Mouse (Mus musculus): ENCODE measurements around the gene Krtap16-1.

Gene Krtap16-1

GRCm38 (mm10) chr11:99986180-99986647, at the start of gene Krtap16-1:
Krtap16-1 (minus strand) TSS chr11:99986597.
- in situ Hi-C loops (cut with MboI, MseI): no loop called here

- in situ Hi-C loops (cut with MboI, MseI): no loop called here
Observed at GRCm38 (mm10) chr11:100029768-100030167, 43.4 kb upstream of the Krtap16-1 start, which contains the start of gene Krt33b. Krt33b (minus strand) TSS chr11:100029868.

- in situ Hi-C loops (cut with MboI, MseI): no loop called here
Observed at GRCm38 (mm10) chr11:100021438-100021837, 35.0 kb upstream of the Krtap16-1 start.

GRCm38 (mm10) chr11:100019466-100019865, 33.1 kb upstream of the Krtap16-1 start:
- in situ Hi-C loops (cut with MboI, MseI): no loop called here

GRCm38 (mm10) chr11:100016112-100016511, 29.7 kb upstream of the Krtap16-1 start, which contains the start of gene Krt33a:
Krt33a (minus strand) TSS chr11:100016212.
- in situ Hi-C loops (cut with MboI, MseI): no loop called here

GRCm38 (mm10) chr11:100013691-100014171, 27.3 kb upstream of the Krtap16-1 start:
- in situ Hi-C loops (cut with MboI, MseI): no loop called here

- in situ Hi-C loops (cut with MboI, MseI): no loop called here
Observed at GRCm38 (mm10) chr11:100010682-100011081, 24.3 kb upstream of the Krtap16-1 start.

- in situ Hi-C loops (cut with MboI, MseI): loop anchor here (10.0 kb wide), 1 partner anchor 544 kb away; no protein-coding TSS in a partner anchor
Observed at GRCm38 (mm10) chr11:100008336-100008735, 21.9 kb upstream of the Krtap16-1 start.

- in situ Hi-C loops (cut with MboI, MseI): loop anchor here (10.0 kb wide), 1 partner anchor 542 kb away; no protein-coding TSS in a partner anchor
Observed at GRCm38 (mm10) chr11:100006624-100007023, 20.2 kb upstream of the Krtap16-1 start.

GRCm38 (mm10) chr11:100005905-100006304, 19.5 kb upstream of the Krtap16-1 start:
- in situ Hi-C loops (cut with MboI, MseI): loop anchor here (10.0 kb wide), 1 partner anchor 541 kb away; no protein-coding TSS in a partner anchor

- in situ Hi-C loops (cut with MboI, MseI): loop anchor here (10.0 kb wide), 1 partner anchor 540 kb away; no protein-coding TSS in a partner anchor
Observed at GRCm38 (mm10) chr11:100004846-100005245, 18.4 kb upstream of the Krtap16-1 start.

GRCm38 (mm10) chr11:99999091-99999490, 12.7 kb upstream of the Krtap16-1 start:
- in situ Hi-C loops (cut with MboI, MseI): no loop called here

GRCm38 (mm10) chr11:99994384-99994661, 7.9 kb upstream of the Krtap16-1 start:
- in situ Hi-C loops (cut with MboI, MseI): no loop called here

- in situ Hi-C loops (cut with MboI, MseI): no loop called here
Observed at GRCm38 (mm10) chr11:99993620-99994383, 7.4 kb upstream of the Krtap16-1 start, which contains the start of gene Krtap17-1. Krtap17-1 (minus strand) TSS chr11:99993994.

- in situ Hi-C loops (cut with MboI, MseI): no loop called here
Observed at GRCm38 (mm10) chr11:99990571-99990970, 4.2 kb upstream of the Krtap16-1 start.

- in situ Hi-C loops (cut with MboI, MseI): no loop called here
Observed at GRCm38 (mm10) chr11:99989881-99990405, 3.5 kb upstream of the Krtap16-1 start.

- in situ Hi-C loops (cut with MboI, MseI): no loop called here
Observed at GRCm38 (mm10) chr11:99988530-99988929, 2.1 kb upstream of the Krtap16-1 start.

- in situ Hi-C loops (cut with MboI, MseI): no loop called here
Observed at GRCm38 (mm10) chr11:99985291-99986092, 905 bp downstream of the Krtap16-1 start.

- in situ Hi-C loops (cut with MboI, MseI): no loop called here
Observed at GRCm38 (mm10) chr11:99983442-99983841, 3.0 kb downstream of the Krtap16-1 start.

- in situ Hi-C loops (cut with MboI, MseI): no loop called here
Observed at GRCm38 (mm10) chr11:99982731-99983130, 3.7 kb downstream of the Krtap16-1 start.

- in situ Hi-C loops (cut with MboI, MseI): no loop called here
Observed at GRCm38 (mm10) chr11:99978953-99979352, 7.4 kb downstream of the Krtap16-1 start, which contains the start of gene Krtap29-1. Krtap29-1 (minus strand) TSS chr11:99979053.

- in situ Hi-C loops (cut with MboI, MseI): no loop called here
Observed at GRCm38 (mm10) chr11:99965961-99966360, 20.4 kb downstream of the Krtap16-1 start.
